11 mouse cellular contexts compared by ENCODE assay signal in the genomic region with DNA sequence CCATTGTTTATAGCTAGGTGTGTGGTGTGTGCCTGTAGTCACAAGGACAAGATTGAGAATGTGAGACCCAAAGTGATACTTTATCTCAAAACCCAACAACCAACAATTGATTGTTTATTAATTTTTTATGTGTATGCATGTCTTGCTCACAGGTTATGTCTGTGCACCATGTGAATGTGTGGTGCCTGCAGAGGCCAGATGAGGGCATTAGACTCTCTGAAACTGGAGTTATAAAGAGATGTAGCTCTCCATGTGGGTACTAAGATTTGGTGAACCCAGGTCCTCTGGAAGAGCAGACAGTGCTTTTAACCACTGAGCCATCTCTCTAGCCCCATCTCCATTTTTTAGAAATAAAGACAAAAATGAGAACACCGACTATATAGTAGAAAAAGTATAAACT.
"Had no signal": no experiment of that assay in that cellular context is flagged by ENCODE, and none has a peak within 500 bp of the region (broad histone marks: within the 10 kb centered on the region; RNA-seq: fewer than 3 reads in every experiment).

No protein-coding gene starts in this region.

- H3K9me3 ChIP-seq: kidney, embryonic 15.5 days; limb, embryonic 13.5 days; midbrain, embryonic 13.5 days; neural tube, embryonic 12.5 days had no signal

- H3K36me3 ChIP-seq: kidney, embryonic 15.5 days; limb, embryonic 13.5 days; midbrain, embryonic 13.5 days; neural tube, embryonic 12.5 days had no signal

- H3K27ac ChIP-seq: kidney, embryonic 15.5 days; limb, embryonic 13.5 days; midbrain, embryonic 13.5 days; neural tube, embryonic 12.5 days; stomach, postnatal 0 days had no signal

- DNase-seq: kidney, adult 2 months; kidney, postnatal 25 days; layer of hippocampus, adult 9-11 months; left cerebral cortex, postnatal 4 days; lung, adult 18-20 months; thymus, postnatal 14 days had no signal

- H3K4me2 ChIP-seq: kidney, embryonic 15.5 days; limb, embryonic 13.5 days; midbrain, embryonic 13.5 days; neural tube, embryonic 12.5 days had no signal

- H3K27me3 ChIP-seq: kidney, embryonic 15.5 days; limb, embryonic 13.5 days; midbrain, embryonic 13.5 days; neural tube, embryonic 12.5 days had no signal

- H3K4me1 ChIP-seq: neural tube, embryonic 12.5 days had no signal

- ATAC-seq: midbrain, embryonic 13.5 days had no signal

- H3K4me3 ChIP-seq: kidney, embryonic 15.5 days; limb, embryonic 13.5 days; midbrain, embryonic 13.5 days; neural tube, embryonic 12.5 days had no signal

- H3K9ac ChIP-seq: kidney, embryonic 15.5 days; limb, embryonic 13.5 days; midbrain, embryonic 13.5 days; neural tube, embryonic 12.5 days had no signal
